In the genomic region with DNA sequence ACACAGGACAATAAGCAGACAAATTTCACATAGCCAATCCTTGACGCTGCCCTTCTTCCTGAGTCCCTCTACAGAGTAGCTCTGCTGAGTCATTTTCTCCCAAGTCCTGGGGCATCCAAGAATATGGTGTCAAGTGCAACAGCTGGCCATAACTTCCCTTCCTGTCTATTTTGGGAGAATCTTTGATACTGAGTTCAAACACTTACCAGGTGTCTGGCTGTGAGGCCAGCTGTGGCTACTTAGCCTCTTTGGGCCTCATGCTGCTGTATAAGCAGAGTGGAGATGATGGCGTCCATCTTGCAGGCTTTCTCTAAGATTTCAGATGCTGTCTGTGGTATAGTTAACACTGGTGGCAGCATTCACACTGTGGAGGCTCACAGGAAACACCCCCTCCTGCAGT, we compare ENCODE assay signal across 23 mouse cellular contexts.
DNase-seq lines count a peak whose midpoint lies in the region; ATAC-seq and TF ChIP-seq lines count a peak whose summit lies in the region.
"Had no signal": no experiment of that assay in that cellular context is flagged by ENCODE, and none has a peak within 500 bp of the region (broad histone marks: within the 10 kb centered on the region; RNA-seq: fewer than 3 reads in every experiment).

No protein-coding gene starts in this region.

- no peak overlapping the region for H3K4me3 ChIP-seq in hindbrain, embryonic 10.5 days
- no peak overlapping the region for H3K4me3 ChIP-seq in hindbrain, postnatal 0 days (ENCODE audit: low read length)
- no peak overlapping the region for H3K4me3 ChIP-seq in myocyte

- ATAC-seq in hindbrain, postnatal 0 days, result no peak
- ATAC-seq: activated CD4-positive, CD25-positive, alpha-beta regulatory T cell, adult 4 months; CD4-positive, CD25-positive, alpha-beta regulatory T cell, adult 4 months; Patski had no signal

- TF ChIP-seq CTCF in hindbrain, postnatal 0 days (IDR thresholded peaks at IDR 0.05; ENCODE audit: low read depth), result no peak

- H3K36me3 ChIP-seq in hindbrain, embryonic 10.5 days, result no peaks in the 10 kb centered on the region
- H3K36me3 ChIP-seq in hindbrain, postnatal 0 days (ENCODE audit: insufficient read depth, low read length), result no peaks in the 10 kb centered on the region
- no peaks in the 10 kb centered on the region for H3K36me3 ChIP-seq in myocyte (ENCODE audit: control insufficient read depth, insufficient read depth)
- H3K36me3 ChIP-seq: G1E had no signal

- peak; percentile 4 for DNase-seq in hindbrain, embryonic 10.5 days (ENCODE audit: low spot score)
- no peak for DNase-seq in hindbrain, postnatal 0 days (ENCODE audit: low spot score)
- peak; percentile 12 for DNase-seq in 3T3-L1 (ENCODE audit: low read depth, low spot score)
- peak; percentile 26 for DNase-seq in mesoderm, embryonic 11.5 days (ENCODE audit: low read depth, low spot score)
- DNase-seq in yolk sac, embryonic 10.5 days (ENCODE audit: low spot score), result no peak
- DNase-seq in left cerebral cortex, postnatal 10 days (ENCODE audit: extremely low spot score in 1 of 2, low spot score in 2 of 2), result no peak
- DNase-seq in right cerebral cortex, adult 2 months (ENCODE audit: low spot score in 2 of 2), result no peak
- DNase-seq: adrenal gland, adult 2 months; adrenal gland, adult 8-10 months; adrenal gland, postnatal 10 days; adrenal gland, postnatal 14 days; adrenal gland, postnatal 25 days; adrenal gland, postnatal 36 days; B cell, adult 2 months; cerebellum, adult 11 months; cerebellum, adult 11-12 months; cerebellum, adult 18-20 months had no signal

- WGBS in hindbrain, embryonic 10.5 days, result 77% methylated on average over 2 of the region's 2 CpGs
- WGBS in hindbrain, postnatal 0 days, result 78% methylated on average over 2 of the region's 2 CpGs

- no peak overlapping the region for H3K4me2 ChIP-seq in hindbrain, postnatal 0 days (ENCODE audit: low read depth, low read length)
- peak overlapping the region; percentile 25 for H3K4me2 ChIP-seq in myocyte (ENCODE audit: low read depth)

- H3K27ac ChIP-seq in hindbrain, embryonic 10.5 days, result no peak overlapping the region
- H3K27ac ChIP-seq in hindbrain, postnatal 0 days, result no peak overlapping the region

- H3K79me2 ChIP-seq in myocyte (ENCODE audit: control insufficient read depth, insufficient read depth), result no peaks in the 10 kb centered on the region

- H3K9ac ChIP-seq in hindbrain, postnatal 0 days (replicated peaks; ENCODE audit: low read length), result no peak overlapping the region

- H3K27me3 ChIP-seq in hindbrain, embryonic 10.5 days (ENCODE audit: insufficient read depth, poor library complexity, severe bottlenecking), result no peaks in the 10 kb centered on the region
- no peaks in the 10 kb centered on the region for H3K27me3 ChIP-seq in hindbrain, postnatal 0 days (ENCODE audit: insufficient read depth, low read length)
- H3K27me3 ChIP-seq in myocyte (ENCODE audit: control insufficient read depth, insufficient read depth, insufficient read length), result no peaks in the 10 kb centered on the region
- H3K27me3 ChIP-seq: CH12.LX, Patski had no signal

- peaks cover 9% of the 10 kb centered on the region; the same call in 1 of the 2 replicates for H3K4me1 ChIP-seq in hindbrain, embryonic 10.5 days (replicated peaks)
- H3K4me1 ChIP-seq in hindbrain, postnatal 0 days (ENCODE audit: insufficient read depth, low read length), result no peaks in the 10 kb centered on the region

- intact Hi-C loops in left cerebral cortex, postnatal 10 days (cut with DNase I), result no loop called here

- peaks cover 17% of the 10 kb centered on the region for H3K9me3 ChIP-seq in hindbrain, embryonic 10.5 days
- no peaks in the 10 kb centered on the region for H3K9me3 ChIP-seq in hindbrain, postnatal 0 days (ENCODE audit: low read length)

- TF ChIP-seq POLR2A in myocyte (IDR thresholded peaks at IDR 0.05; ENCODE audit: insufficient read length, low read depth), result no peak

- no peak overlapping the region for H3ac ChIP-seq in myocyte (ENCODE audit: control insufficient read depth, insufficient read length)

TF ChIP-seq in myocyte, 11 proteins besides CTCF, POLR2A, EP300 and RAD21:
- TF ChIP-seq POLR2AphosphoS2 (IDR thresholded peaks at IDR 0.05; ENCODE audit: insufficient read length, low read depth) (no peak), MYOG (IDR thresholded peaks at IDR 0.05; ENCODE audit: control insufficient read depth in 1 of 3, insufficient read depth in 1 of 3, insufficient read length in 2 of 3, low read depth in 2 of 3) (peak in 2 of 3 experiments; percentile 37 to 54), E2F4 (IDR thresholded peaks at IDR 0.05; ENCODE audit: insufficient read depth) (no peak), MYOD1 (IDR thresholded peaks at IDR 0.05; ENCODE audit: control insufficient read depth in 1 of 3, insufficient read length in 2 of 3, low read depth in 2 of 3) (peak in 2 of 3 experiments; percentile 38 to 63)

Comparison
In these comparisons a context has a peak if more than half of its experiments do, and no peak if none do; other contexts are left out.
1. DNase-seq: peak in hindbrain, embryonic 10.5 days (single experiment), 3T3-L1 (single experiment) and mesoderm, embryonic 11.5 days (single experiment); none in hindbrain, postnatal 0 days (single experiment), yolk sac, embryonic 10.5 days (single experiment), left cerebral cortex, postnatal 10 days (0 of 2) and right cerebral cortex, adult 2 months (0 of 2).